Mouse (Mus musculus): ENCODE data around the gene Igsf8. TPM values are rescaled to one million over a fixed set of nuclear protein-coding genes. Genes with fewer than 3 reads are reported as not detected.

Igsf8 gene
- 164 and 169 TPM in 2 replicates for polyA plus RNA-seq (2015; fragmentation: Nextera tagmentation; extraction: Ambion mirVana)

GRCm38 (mm10) chr1:172261477-172262078 is at the start of gene Igsf8:
TSS of gene Igsf8 (plus strand) at chr1:172261641.
- H3K36me3 ChIP-seq (ENCODE audit: poor library complexity, severe bottlenecking): no peaks in the 10 kb centered on the region
- ATAC-seq: 0 out of 2 replicates have a peak, but pooled peaks have one; percentile 58
- peak within 1 kb of the TSS; percentile 34; the same call in 1 of the 2 replicates for H3K9ac ChIP-seq
- no peaks in the 10 kb centered on the region for H3K27me3 ChIP-seq
- H3K27ac ChIP-seq: peak within 1 kb of the TSS; percentile 77
- H3K4me1 ChIP-seq: peaks cover 10% of the 10 kb centered on the region
- no peak within 1 kb of the TSS for H3K4me3 ChIP-seq
- WGBS: 9% methylated on average over 8 of the region's 8 CpGs
- peak within 1 kb of the TSS; percentile 25 for H3K4me2 ChIP-seq
- H3K9me3 ChIP-seq (replicated peaks): peaks cover 4% of the 10 kb centered on the region; the same call in 1 of the 2 replicates

GRCm38 (mm10) chr1:172212776-172213175 is 48.7 kb upstream of the Igsf8 start:
- H3K9me3 ChIP-seq (replicated peaks): no peaks in the 10 kb centered on the region
- no peak overlapping the region for H3K4me3 ChIP-seq
- no peak for ATAC-seq
- H3K27ac ChIP-seq: 0 out of 2 replicates have a peak overlapping the region, but pooled peaks have one; percentile 10
- 52% methylated on average over 5 of the region's 5 CpGs for WGBS
- no peak overlapping the region for H3K4me2 ChIP-seq
- no peak overlapping the region for H3K9ac ChIP-seq
- peaks cover 35% of the 10 kb centered on the region for H3K4me1 ChIP-seq
- no peaks in the 10 kb centered on the region for H3K36me3 ChIP-seq (ENCODE audit: poor library complexity, severe bottlenecking)
- H3K27me3 ChIP-seq: no peaks in the 10 kb centered on the region

GRCm38 (mm10) chr1:172213771-172214170 is 47.7 kb upstream of the Igsf8 start:
- H3K4me2 ChIP-seq: no peak overlapping the region
- peaks cover 45% of the 10 kb centered on the region for H3K4me1 ChIP-seq
- no peaks in the 10 kb centered on the region for H3K27me3 ChIP-seq
- no peak overlapping the region for H3K4me3 ChIP-seq
- ATAC-seq: no peak
- no peaks in the 10 kb centered on the region for H3K36me3 ChIP-seq (ENCODE audit: poor library complexity, severe bottlenecking)
- peak overlapping the region; percentile 64 for H3K27ac ChIP-seq
- H3K9ac ChIP-seq: no peak overlapping the region
- no peaks in the 10 kb centered on the region for H3K9me3 ChIP-seq (replicated peaks)
- WGBS: 45% methylated on average over 4 of the region's 4 CpGs

DNA sequence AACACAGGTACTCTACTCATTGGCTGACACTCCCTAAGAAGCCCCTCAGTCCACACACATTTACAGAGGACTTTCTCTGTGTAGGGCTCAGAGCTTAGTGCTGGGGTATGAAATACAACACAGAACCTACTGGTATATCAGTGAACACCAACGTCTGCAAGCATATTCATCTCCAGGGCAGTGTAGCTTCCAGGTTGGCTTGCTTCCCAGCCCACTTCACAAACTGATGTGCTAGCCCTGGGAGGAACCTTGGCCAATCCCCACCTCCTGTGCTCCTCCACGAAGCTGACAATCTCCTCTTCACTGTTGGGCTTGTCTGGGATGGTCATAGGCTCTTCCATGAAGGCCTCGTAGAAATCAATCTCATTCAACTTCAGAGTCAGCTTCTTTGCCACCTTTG is 46.7 kb upstream of the Igsf8 start:
- ATAC-seq: no peak
- Histone ChIP-seq H3K4me2 (no peak overlapping the region), H3K9ac (no peak overlapping the region), H3K4me1 (peaks cover 55% of the 10 kb centered on the region), H3K9me3 (replicated peaks) (no peaks in the 10 kb centered on the region), H3K36me3 (ENCODE audit: poor library complexity, severe bottlenecking) (no peaks in the 10 kb centered on the region), H3K27me3 (no peaks in the 10 kb centered on the region), H3K27ac (no peak overlapping the region), H3K4me3 (no peak overlapping the region)
- WGBS: 64% methylated on average over 3 of the region's 3 CpGs

DNA sequence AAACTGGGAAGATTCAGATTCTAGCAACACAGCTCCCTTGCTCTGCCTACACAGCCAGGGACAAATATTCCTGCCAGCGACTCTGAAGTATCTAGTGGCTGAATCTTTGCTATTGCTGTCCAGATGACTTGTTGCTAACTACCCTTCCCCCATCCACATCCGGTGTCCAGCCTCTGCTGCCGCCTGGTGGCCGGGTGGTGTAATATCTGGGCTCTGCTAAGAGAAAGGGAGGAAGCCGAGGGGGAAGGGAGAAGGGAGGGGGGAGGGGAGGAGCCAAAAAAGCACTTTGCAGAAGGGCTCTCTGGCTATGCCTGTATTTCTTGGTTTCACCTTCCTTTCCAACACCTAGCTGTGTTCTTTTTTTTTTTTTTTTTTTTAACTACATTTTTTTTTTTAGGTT is 44.3 kb upstream of the Igsf8 start:
- peak; percentile 60 for ATAC-seq
- Histone ChIP-seq H3K4me3 (no peak overlapping the region), H3K4me1 (peaks cover 79% of the 10 kb centered on the region), H3K4me2 (peak overlapping the region; percentile 43), H3K9ac (peak overlapping the region; percentile 34; the same call in 1 of the 2 replicates), H3K9me3 (replicated peaks) (no peaks in the 10 kb centered on the region), H3K36me3 (ENCODE audit: poor library complexity, severe bottlenecking) (no peaks in the 10 kb centered on the region), H3K27ac (peak overlapping the region; percentile 35; the same call in 1 of the 2 replicates), H3K27me3 (no peaks in the 10 kb centered on the region)
- 0% methylated on average over 5 of the region's 5 CpGs for WGBS

- Histone ChIP-seq H3K4me3 (no peak overlapping the region), H3K27ac (peak overlapping the region; percentile 45; the same call in 1 of the 2 replicates), H3K9me3 (replicated peaks) (no peaks in the 10 kb centered on the region), H3K36me3 (ENCODE audit: poor library complexity, severe bottlenecking) (no peaks in the 10 kb centered on the region), H3K27me3 (no peaks in the 10 kb centered on the region), H3K4me1 (peaks cover 77% of the 10 kb centered on the region), H3K9ac (no peak overlapping the region), H3K4me2 (no peak overlapping the region)
- no peak for ATAC-seq
- WGBS: 54% methylated on average over 15 of the region's 15 CpGs
Observed at GRCm38 (mm10) chr1:172218164-172218910, 43.1 kb upstream of the Igsf8 start.

GRCm38 (mm10) chr1:172219451-172220406 is 41.7 kb upstream of the Igsf8 start, which contains the start of gene Casq1:
TSS of gene Casq1 (minus strand) at chr1:172219868.
- WGBS: 75% methylated on average over 19 of the region's 19 CpGs
- H3K36me3 ChIP-seq (ENCODE audit: poor library complexity, severe bottlenecking): no peaks in the 10 kb centered on the region
- H3K4me1 ChIP-seq: peaks cover 63% of the 10 kb centered on the region
- no peak within 1 kb of the TSS for H3K4me3 ChIP-seq
- no peak for ATAC-seq
- H3K27me3 ChIP-seq: no peaks in the 10 kb centered on the region
- peak within 1 kb of the TSS; percentile 45 for H3K27ac ChIP-seq
- peak within 1 kb of the TSS; percentile 10; the same call in 1 of the 2 replicates for H3K4me2 ChIP-seq
- H3K9me3 ChIP-seq (replicated peaks): no peaks in the 10 kb centered on the region
- no peak within 1 kb of the TSS for H3K9ac ChIP-seq

DNA sequence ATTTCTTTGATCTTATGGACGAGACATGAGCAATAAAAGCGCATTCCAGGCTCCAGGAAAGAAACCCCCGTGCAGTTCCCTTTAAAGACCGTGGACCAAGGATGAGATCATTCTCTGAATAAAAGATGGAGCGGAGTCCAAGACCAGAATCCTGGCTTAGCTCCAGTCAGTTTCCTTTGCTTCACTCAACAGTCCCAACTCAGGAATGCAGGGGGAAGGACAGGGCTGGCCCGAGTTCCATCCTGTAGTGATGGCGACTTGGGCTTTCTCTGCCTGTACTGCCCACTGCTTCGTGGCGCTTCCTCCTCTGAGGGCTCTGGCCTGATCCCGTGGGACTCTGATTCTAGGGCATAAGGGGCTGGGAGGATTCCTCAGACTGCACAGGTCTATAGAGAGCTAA is 41.0 kb upstream of the Igsf8 start:
- peak; percentile 55 for ATAC-seq
- H3K4me1 ChIP-seq: peaks cover 58% of the 10 kb centered on the region
- WGBS: 27% methylated on average over 10 of the region's 10 CpGs
- H3K9ac ChIP-seq: no peak overlapping the region
- no peaks in the 10 kb centered on the region for H3K36me3 ChIP-seq (ENCODE audit: poor library complexity, severe bottlenecking)
- H3K4me2 ChIP-seq: peak overlapping the region; percentile 0; the same call in 1 of the 2 replicates
- H3K4me3 ChIP-seq: no peak overlapping the region
- no peaks in the 10 kb centered on the region for H3K27me3 ChIP-seq
- peak overlapping the region; percentile 45 for H3K27ac ChIP-seq
- H3K9me3 ChIP-seq (replicated peaks): no peaks in the 10 kb centered on the region

- peak overlapping the region; percentile 45 for H3K27ac ChIP-seq
- no peak overlapping the region for H3K4me3 ChIP-seq
- no peaks in the 10 kb centered on the region for H3K9me3 ChIP-seq (replicated peaks)
- no peaks in the 10 kb centered on the region for H3K36me3 ChIP-seq (ENCODE audit: poor library complexity, severe bottlenecking)
- H3K4me2 ChIP-seq: no peak overlapping the region
- no peak overlapping the region for H3K9ac ChIP-seq
- WGBS: 44% methylated on average over 11 of the region's 11 CpGs
- no peaks in the 10 kb centered on the region for H3K27me3 ChIP-seq
- peaks cover 58% of the 10 kb centered on the region for H3K4me1 ChIP-seq
- no peak for ATAC-seq
Observed at GRCm38 (mm10) chr1:172221297-172222063, 40.0 kb upstream of the Igsf8 start.

DNA sequence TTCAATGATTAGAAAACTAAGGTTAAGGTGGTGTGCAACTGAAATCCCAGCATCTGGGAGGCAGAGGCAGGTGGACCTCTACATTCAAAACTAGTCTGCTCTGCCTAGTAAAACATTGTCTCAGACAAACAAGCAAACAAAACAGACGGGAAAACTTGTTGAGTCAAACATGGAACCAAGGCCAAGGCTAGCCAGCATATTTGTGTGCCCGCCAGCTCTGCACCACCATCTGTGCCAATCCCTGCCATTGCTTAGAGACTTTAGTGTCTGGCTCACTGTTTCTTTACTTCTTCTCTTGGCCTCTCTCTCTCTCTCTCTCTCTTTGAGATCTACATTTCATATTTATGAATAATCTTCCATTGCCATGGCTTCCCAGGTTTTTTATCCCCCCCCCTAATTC is 33.2 kb upstream of the Igsf8 start:
- Histone ChIP-seq H3K36me3 (ENCODE audit: poor library complexity, severe bottlenecking) (no peaks in the 10 kb centered on the region), H3K9ac (no peak overlapping the region), H3K4me1 (no peaks in the 10 kb centered on the region), H3K4me3 (no peak overlapping the region), H3K4me2 (no peak overlapping the region), H3K27ac (no peak overlapping the region), H3K9me3 (replicated peaks) (no peaks in the 10 kb centered on the region), H3K27me3 (no peaks in the 10 kb centered on the region)
- ATAC-seq: no peak
- WGBS: 81% methylated on average over 2 of the region's 2 CpGs

DNA sequence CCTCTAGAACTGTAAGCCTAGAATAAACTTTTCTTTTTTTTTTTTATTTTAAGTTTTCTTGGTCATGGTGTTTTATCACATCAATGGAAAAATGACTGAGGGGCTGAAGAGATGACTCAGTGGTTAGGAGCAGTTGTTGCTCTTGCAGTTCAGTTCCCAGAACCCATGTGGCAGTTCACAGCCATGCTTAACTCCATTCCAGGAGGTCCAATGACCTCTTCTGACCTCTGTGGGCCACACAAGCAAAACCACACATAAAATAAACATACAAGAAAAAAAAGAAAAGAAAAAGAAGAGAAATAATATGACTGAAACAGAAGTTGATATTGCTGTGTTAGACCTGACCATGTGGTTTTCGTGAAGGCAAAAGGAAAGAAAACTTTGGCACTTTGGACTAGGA is 32.2 kb upstream of the Igsf8 start:
- no peak for ATAC-seq
- Histone ChIP-seq H3K27ac (no peak overlapping the region), H3K4me1 (no peaks in the 10 kb centered on the region), H3K9ac (no peak overlapping the region), H3K4me2 (no peak overlapping the region), H3K36me3 (ENCODE audit: poor library complexity, severe bottlenecking) (no peaks in the 10 kb centered on the region), H3K4me3 (no peak overlapping the region), H3K9me3 (replicated peaks) (no peaks in the 10 kb centered on the region), H3K27me3 (no peaks in the 10 kb centered on the region)
- WGBS: 95% methylated on average over 1 of the region's 1 CpGs

Data from forebrain, embryonic 13.5 days (tissue).